Mouse (Mus musculus): ENCODE results near the gene Rbmy. TPM values are rescaled to one million over a fixed set of nuclear protein-coding genes. Genes with fewer than 3 reads are reported as not detected.
"Not testable (repeated sequence)": the region's sequence is repeated elsewhere in the genome, so short reads cannot be mapped to it uniquely, and the experiment has no call there.

Gene Rbmy
- not detected for total RNA-seq (2021)
- long read RNA-seq, experiment 1, result 0 reads
- long read RNA-seq, experiment 2, result 0 reads

- DNase-seq, result not testable (repeated sequence)
Observed at GRCm38 (mm10) chrY:2830380-2830779, at the start of gene Rbmy, which contains the start of gene Gm10256. Rbmy (plus strand) TSS chrY:2830680. Gm10256 (plus strand) TSS chrY:2830699.

GRCm38 (mm10) chrY:2796105-2796504, 34.4 kb upstream of the Rbmy start, which contains the start of gene Gm4064:
Gm4064 (minus strand) TSS chrY:2796205.
- not testable (repeated sequence) for DNase-seq

Other genes with a start within 250 kb of the Rbmy start
- gene H2al2c, start 231.6 kb upstream of the Rbmy start, total RNA-seq (2021), result not detected
- not detected for gene Sry, start 167.0 kb upstream of the Rbmy start, total RNA-seq (2021)
- gene H2al2b, start 110.0 kb upstream of the Rbmy start, total RNA-seq (2021), result not detected
- gene Gm4064, start 34.5 kb upstream of the Rbmy start, total RNA-seq (2021), result not detected
- not detected for gene Gm10256, start within 50 bp of the Rbmy start, total RNA-seq (2021)
- not detected for gene Gm10352, start 70.3 kb downstream of the Rbmy start, total RNA-seq (2021)
- gene Gm29289, start 101.9 kb downstream of the Rbmy start, total RNA-seq (2021), result not detected